Mouse (Mus musculus): Measurements from ENCODE around the gene Wnt3. TPM values are rescaled to one million over a fixed set of nuclear protein-coding genes. Genes with fewer than 3 reads are reported as not detected.

Gene Wnt3
- polyA plus RNA-seq, 1 experiment from 2014 or later, result not detected

GRCm38 (mm10) chr11:103853284-103853920, 79.5 kb downstream of the Wnt3 start:
- no peak overlapping the region for H3K27ac ChIP-seq (replicated peaks)
- WGBS, result 43% methylated on average over 10 of the region's 10 CpGs
- no peak overlapping the region for H3K4me2 ChIP-seq
- H3K4me1 ChIP-seq, result peaks cover 16% of the 10 kb centered on the region
- H3K4me3 ChIP-seq, result no peak overlapping the region
- H3K9ac ChIP-seq, result no peak overlapping the region
- no peaks in the 10 kb centered on the region for H3K9me3 ChIP-seq
- ATAC-seq (ENCODE audit: extremely low read depth, insufficient number of reproducible peaks, low FRiP score, low TSS enrichment), result no peak
- H3K27me3 ChIP-seq (replicated peaks), result no peaks in the 10 kb centered on the region
- peaks cover 26% of the 10 kb centered on the region for H3K36me3 ChIP-seq

DNA sequence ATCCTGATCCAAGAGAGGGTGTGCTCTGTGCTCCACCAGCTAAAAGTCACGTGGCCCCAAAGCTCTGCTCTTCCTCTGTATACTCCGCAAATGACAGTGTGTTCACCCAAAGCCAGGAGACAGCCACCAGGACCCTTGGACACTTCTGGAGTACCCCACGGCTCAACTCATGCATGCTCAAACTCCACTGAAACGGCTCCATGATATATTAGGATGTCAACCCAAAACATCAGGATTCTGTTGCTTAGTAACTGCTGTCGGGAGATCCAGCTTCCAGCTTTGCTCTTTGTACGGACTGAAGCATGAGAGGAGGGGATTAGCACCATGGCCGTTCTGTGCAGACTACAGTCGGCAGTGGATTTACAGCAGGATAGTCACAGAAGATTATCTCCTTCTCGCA, 80.3 kb downstream of the Wnt3 start:
- H3K36me3 ChIP-seq, result peaks cover 34% of the 10 kb centered on the region
- no peak overlapping the region for H3K27ac ChIP-seq (replicated peaks)
- no peaks in the 10 kb centered on the region for H3K9me3 ChIP-seq
- ATAC-seq (ENCODE audit: extremely low read depth, insufficient number of reproducible peaks, low FRiP score, low TSS enrichment), result no peak
- H3K4me1 ChIP-seq, result peaks cover 16% of the 10 kb centered on the region
- no peaks in the 10 kb centered on the region for H3K27me3 ChIP-seq (replicated peaks)
- H3K4me3 ChIP-seq, result no peak overlapping the region
- WGBS, result 68% methylated on average over 9 of the region's 9 CpGs
- no peak overlapping the region for H3K9ac ChIP-seq
- no peak overlapping the region for H3K4me2 ChIP-seq

- no peaks in the 10 kb centered on the region for H3K9me3 ChIP-seq
- H3K4me2 ChIP-seq, result no peak overlapping the region
- ATAC-seq (ENCODE audit: extremely low read depth, insufficient number of reproducible peaks, low FRiP score, low TSS enrichment), result no peak
- no peak overlapping the region for H3K27ac ChIP-seq (replicated peaks)
- no peak overlapping the region for H3K4me3 ChIP-seq
- H3K36me3 ChIP-seq, result peaks cover 48% of the 10 kb centered on the region
- no peak overlapping the region for H3K9ac ChIP-seq
- WGBS, result 81% methylated on average over 7 of the region's 7 CpGs
- H3K27me3 ChIP-seq (replicated peaks), result no peaks in the 10 kb centered on the region
- H3K4me1 ChIP-seq, result peaks cover 16% of the 10 kb centered on the region
Measured at GRCm38 (mm10) chr11:103856641-103857040, 82.7 kb downstream of the Wnt3 start.

- WGBS, result 41% methylated on average over 5 of the region's 5 CpGs
- Histone ChIP-seq H3K4me3 (no peak overlapping the region), H3K9ac (no peak overlapping the region), H3K9me3 (no peaks in the 10 kb centered on the region), H3K27ac (replicated peaks) (no peak overlapping the region), H3K27me3 (replicated peaks) (no peaks in the 10 kb centered on the region), H3K36me3 (peaks cover 57% of the 10 kb centered on the region), H3K4me2 (no peak overlapping the region), H3K4me1 (0 out of 2 replicates have a peak, but pooled peaks cover under 1% of the 10 kb centered on the region)
- ATAC-seq (ENCODE audit: extremely low read depth, insufficient number of reproducible peaks, low FRiP score, low TSS enrichment), result no peak
Measured at GRCm38 (mm10) chr11:103858760-103859159, 84.8 kb downstream of the Wnt3 start.

DNA sequence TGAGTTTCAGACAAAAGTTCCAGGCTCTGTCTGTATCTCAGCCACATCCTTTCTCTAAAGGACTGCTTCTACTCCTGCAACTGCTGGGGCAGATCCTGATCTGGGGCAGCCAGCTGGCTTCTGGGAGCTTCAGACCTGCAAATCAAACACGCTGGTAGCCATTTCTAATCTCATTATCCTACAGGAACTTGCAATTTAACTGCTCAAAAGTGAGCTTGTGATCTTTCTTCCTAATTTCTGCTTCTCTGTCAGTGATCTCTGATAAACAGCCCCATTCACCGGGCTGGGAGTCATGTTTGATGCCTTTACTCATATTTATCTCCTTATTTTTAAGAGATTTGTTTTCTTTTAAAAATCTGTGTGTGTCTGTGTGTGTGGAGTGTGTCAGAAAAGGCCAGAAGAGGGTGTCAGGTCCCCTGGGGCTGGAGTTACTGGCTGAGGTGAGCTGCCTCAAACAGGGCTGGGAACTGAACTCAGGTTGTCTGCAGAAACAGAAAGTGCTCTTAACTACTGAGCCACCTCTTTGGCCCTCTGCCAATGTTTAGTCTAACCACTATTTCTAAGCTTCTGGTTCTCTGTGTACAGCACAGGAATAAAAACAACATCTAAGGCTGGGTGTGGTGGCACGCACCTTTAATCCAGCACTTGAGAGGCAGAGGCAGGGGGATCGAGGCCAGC, 86.1 kb downstream of the Wnt3 start:
- 70% methylated on average over 4 of the region's 4 CpGs for WGBS
- H3K4me1 ChIP-seq, result no peaks in the 10 kb centered on the region
- ATAC-seq (ENCODE audit: extremely low read depth, insufficient number of reproducible peaks, low FRiP score, low TSS enrichment), result no peak

GRCm38 (mm10) chr11:103862951-103863350, 89.0 kb downstream of the Wnt3 start:
- H3K27ac ChIP-seq (replicated peaks), result no peak overlapping the region
- no peak for ATAC-seq (ENCODE audit: extremely low read depth, insufficient number of reproducible peaks, low FRiP score, low TSS enrichment)
- H3K9me3 ChIP-seq, result no peaks in the 10 kb centered on the region
- H3K36me3 ChIP-seq, result peaks cover 45% of the 10 kb centered on the region
- no peaks in the 10 kb centered on the region for H3K27me3 ChIP-seq (replicated peaks)
- no peak overlapping the region for H3K4me2 ChIP-seq
- WGBS, result 54% methylated on average over 8 of the region's 8 CpGs
- H3K4me3 ChIP-seq, result no peak overlapping the region
- no peak overlapping the region for H3K9ac ChIP-seq
- no peaks in the 10 kb centered on the region for H3K4me1 ChIP-seq

More for the DNA sequence above, 86.1 kb downstream of the Wnt3 start:
- Histone ChIP-seq H3K4me3 (no peak overlapping the region), H3K9ac (no peak overlapping the region), H3K27ac (replicated peaks) (no peak overlapping the region), H3K27me3 (replicated peaks) (no peaks in the 10 kb centered on the region), H3K9me3 (no peaks in the 10 kb centered on the region), H3K36me3 (peaks cover 59% of the 10 kb centered on the region), H3K4me2 (no peak overlapping the region)

DNA sequence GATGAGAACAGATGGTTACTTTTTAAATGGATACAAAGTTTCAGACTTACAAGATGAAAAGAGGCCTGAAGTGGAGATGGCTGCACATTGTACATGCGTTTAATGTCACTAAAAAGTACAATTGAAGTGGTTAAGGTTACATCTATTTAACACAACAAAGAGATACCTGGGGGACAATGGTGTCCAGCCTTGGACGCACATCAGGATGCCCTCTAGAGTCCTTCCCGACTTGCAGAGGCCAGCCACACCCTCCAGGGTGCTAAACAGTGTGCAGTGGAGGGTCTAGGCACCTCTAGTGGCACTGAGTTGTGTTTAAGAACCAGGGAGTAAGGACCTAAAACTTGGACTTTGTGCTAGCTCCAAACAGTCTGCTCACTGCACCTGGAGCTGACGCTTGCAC, 90.5 kb downstream of the Wnt3 start:
- Histone ChIP-seq H3K4me1 (no peaks in the 10 kb centered on the region), H3K9me3 (no peaks in the 10 kb centered on the region), H3K9ac (no peak overlapping the region), H3K27ac (replicated peaks) (no peak overlapping the region), H3K4me2 (no peak overlapping the region), H3K4me3 (no peak overlapping the region), H3K36me3 (peaks cover 31% of the 10 kb centered on the region), H3K27me3 (replicated peaks) (no peaks in the 10 kb centered on the region)
- 84% methylated on average over 4 of the region's 4 CpGs for WGBS
- no peak for ATAC-seq (ENCODE audit: extremely low read depth, insufficient number of reproducible peaks, low FRiP score, low TSS enrichment)

DNA sequence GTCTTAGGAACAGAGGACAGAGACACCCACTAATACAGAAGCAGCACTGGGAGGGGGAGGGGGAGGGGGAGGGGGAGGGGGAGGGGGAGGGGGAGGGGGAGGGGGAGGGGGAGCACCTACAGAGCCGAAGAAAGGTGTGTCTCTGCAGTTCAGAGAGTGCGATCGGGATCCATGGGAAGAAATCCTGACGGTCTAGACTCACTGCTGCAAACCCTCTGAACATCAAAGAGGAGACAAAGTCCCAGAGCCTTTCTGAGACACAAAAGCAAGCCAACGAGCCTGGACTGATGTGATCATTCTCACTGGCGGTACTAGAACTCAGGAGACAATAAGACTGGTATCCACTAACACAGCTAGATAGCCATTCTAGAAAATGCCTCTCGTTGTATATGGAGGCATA, 91.4 kb downstream of the Wnt3 start:
- no peak overlapping the region for H3K4me3 ChIP-seq
- H3K9ac ChIP-seq, result no peak overlapping the region
- H3K4me2 ChIP-seq, result no peak overlapping the region
- WGBS, result 68% methylated on average over 7 of the region's 7 CpGs
- H3K4me1 ChIP-seq, result no peaks in the 10 kb centered on the region
- no peak for ATAC-seq (ENCODE audit: extremely low read depth, insufficient number of reproducible peaks, low FRiP score, low TSS enrichment)
- no peaks in the 10 kb centered on the region for H3K27me3 ChIP-seq (replicated peaks)
- no peak overlapping the region for H3K27ac ChIP-seq (replicated peaks)
- peaks cover 29% of the 10 kb centered on the region for H3K36me3 ChIP-seq
- no peaks in the 10 kb centered on the region for H3K9me3 ChIP-seq

Other genes with a start within 250 kb of the Wnt3 start
- gene Gm884, start 153.0 kb upstream of the Wnt3 start, polyA plus RNA-seq (2015; fragmentation: Nextera tagmentation; extraction: Ambion mirVana), result not detected in 2 replicates
- not detected in 2 replicates for gene Lyzl6, start 135.3 kb upstream of the Wnt3 start, polyA plus RNA-seq (2015; fragmentation: Nextera tagmentation; extraction: Ambion mirVana)
- not detected in 2 replicates for gene Rprml, start 124.6 kb upstream of the Wnt3 start, polyA plus RNA-seq (2015; fragmentation: Nextera tagmentation; extraction: Ambion mirVana)
- gene Gosr2, start 76.3 kb upstream of the Wnt3 start, polyA plus RNA-seq (2015; fragmentation: Nextera tagmentation; extraction: Ambion mirVana), result 58.3 and 64.7 TPM in 2 replicates
- gene Wnt9b, start 24.3 kb upstream of the Wnt3 start, polyA plus RNA-seq (2015; fragmentation: Nextera tagmentation; extraction: Ambion mirVana), result 0.80 and 0.91 TPM in 2 replicates
- 29.3 and 34.7 TPM in 2 replicates for gene Nsf, start 179.9 kb downstream of the Wnt3 start, polyA plus RNA-seq (2015; fragmentation: Nextera tagmentation; extraction: Ambion mirVana)
- gene Arf2, start 192.6 kb downstream of the Wnt3 start, polyA plus RNA-seq (2015; fragmentation: Nextera tagmentation; extraction: Ambion mirVana), result 56.1 and 58.1 TPM in 2 replicates

Data from heart, embryonic 13.5 days (tissue).